ENCODE assay signal across 8 mouse cellular contexts in the genomic region with DNA sequence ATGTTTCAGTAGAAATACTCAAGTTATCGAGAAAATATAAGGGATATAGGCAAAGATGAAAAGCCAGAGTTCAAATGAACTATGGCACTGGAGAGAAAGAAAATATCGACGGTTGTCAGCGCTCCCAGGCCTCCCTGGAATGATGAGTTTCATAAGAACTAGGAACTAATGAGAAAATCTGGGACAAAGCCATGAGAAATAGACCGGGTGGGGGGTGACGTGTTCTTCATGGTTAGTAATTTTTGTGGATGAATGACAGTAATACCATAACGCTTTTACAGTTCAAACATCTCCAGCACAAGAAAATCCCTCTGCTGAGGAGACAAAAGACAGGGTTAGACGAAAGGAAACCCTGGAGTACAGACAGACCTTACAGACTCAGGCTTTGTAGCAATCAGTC. TPM values are rescaled to one million over a fixed set of nuclear protein-coding genes. Genes with fewer than 3 reads are reported as not detected.
DNase-seq lines count a peak whose midpoint lies in the region; ATAC-seq lines count a peak whose summit lies in the region.

No protein-coding gene starts in this region.

- no peak overlapping the region for H3K27ac ChIP-seq in heart, embryonic 14.5 days (replicated peaks in 1 of 2; ENCODE audit: control insufficient read depth in 1 of 2, insufficient read depth in 1 of 2, low read depth in 2 of 2, low read length in 2 of 2)
- no peak overlapping the region for H3K27ac ChIP-seq in hindbrain, embryonic 12.5 days
- H3K27ac ChIP-seq in midbrain, embryonic 12.5 days (replicated peaks): no peak overlapping the region

- H3K27me3 ChIP-seq in heart, embryonic 14.5 days (ENCODE audit: control insufficient read depth, insufficient read depth, low read length): no peaks in the 10 kb centered on the region
- no peaks in the 10 kb centered on the region for H3K27me3 ChIP-seq in hindbrain, embryonic 12.5 days
- no peaks in the 10 kb centered on the region for H3K27me3 ChIP-seq in midbrain, embryonic 12.5 days

- peak overlapping the region; percentile 80 to 84; a peak in 3 of 4 replicates for H3K4me3 ChIP-seq in heart, embryonic 14.5 days (ENCODE audit: control insufficient read depth in 1 of 2, insufficient read depth in 1 of 2, low read depth in 1 of 2, low read length in 2 of 2)
- H3K4me3 ChIP-seq in hindbrain, embryonic 12.5 days: peak overlapping the region; percentile 71
- peak overlapping the region; percentile 90 for H3K4me3 ChIP-seq in midbrain, embryonic 12.5 days

- ATAC-seq in heart, embryonic 14.5 days (ENCODE audit: insufficient number of reproducible peaks, insufficient read depth, low FRiP score, low read depth): no peak
- no peak for ATAC-seq in hindbrain, embryonic 12.5 days (ENCODE audit: low FRiP score)
- ATAC-seq in midbrain, embryonic 12.5 days (ENCODE audit: low FRiP score, low read depth): no peak
- no peak for ATAC-seq in cerebellum, adult (ENCODE audit: insufficient number of reproducible peaks, low FRiP score, low TSS enrichment)

- H3K4me2 ChIP-seq in heart, embryonic 14.5 days (ENCODE audit: low read length): peak overlapping the region; percentile 83
- H3K4me2 ChIP-seq in hindbrain, embryonic 12.5 days (replicated peaks): peak overlapping the region; percentile 61
- peak overlapping the region; percentile 72 for H3K4me2 ChIP-seq in midbrain, embryonic 12.5 days (replicated peaks)

- WGBS in heart, embryonic 14.5 days: 54% methylated on average over 8 of the region's 8 CpGs
- 50% methylated on average over 8 of the region's 8 CpGs for WGBS in hindbrain, embryonic 12.5 days
- 43% methylated on average over 8 of the region's 8 CpGs for WGBS in midbrain, embryonic 12.5 days

- H3K9ac ChIP-seq in heart, embryonic 14.5 days (ENCODE audit: low read length): peak overlapping the region; percentile 81
- peak overlapping the region; percentile 76 for H3K9ac ChIP-seq in hindbrain, embryonic 12.5 days
- peak overlapping the region; percentile 86 for H3K9ac ChIP-seq in midbrain, embryonic 12.5 days (replicated peaks)

- intact Hi-C loops in heart, postnatal 10 days (cut with DNase I): loop anchor here (2.0 kb wide), 1 partner anchor 21 kb away; no protein-coding TSS in a partner anchor

- no peaks in the 10 kb centered on the region for H3K9me3 ChIP-seq in heart, embryonic 14.5 days (ENCODE audit: control insufficient read depth, low read length)
- no peaks in the 10 kb centered on the region for H3K9me3 ChIP-seq in hindbrain, embryonic 12.5 days (replicated peaks)
- H3K9me3 ChIP-seq in midbrain, embryonic 12.5 days: no peaks in the 10 kb centered on the region

- H3K4me1 ChIP-seq in heart, embryonic 14.5 days (ENCODE audit: control insufficient read depth in 2 of 2, insufficient read depth in 2 of 2, low read length in 2 of 2): 0 out of 4 replicates have a peak, but pooled peaks cover 0 to 11% of the 10 kb centered on the region in 2 experiments
- H3K4me1 ChIP-seq in hindbrain, embryonic 12.5 days: peaks cover 14% of the 10 kb centered on the region
- peaks cover 14% of the 10 kb centered on the region for H3K4me1 ChIP-seq in midbrain, embryonic 12.5 days

- peaks cover 46% of the 10 kb centered on the region for H3K36me3 ChIP-seq in heart, embryonic 14.5 days (ENCODE audit: control insufficient read depth, insufficient read depth, low read length)
- peaks cover 42% of the 10 kb centered on the region for H3K36me3 ChIP-seq in hindbrain, embryonic 12.5 days
- peaks cover 50% of the 10 kb centered on the region for H3K36me3 ChIP-seq in midbrain, embryonic 12.5 days

- no peak for DNase-seq in heart, postnatal 10 days
- peak; percentile 61 for DNase-seq in Muller cell, postnatal 12 days (ENCODE audit: inconsistent ontology term)
- no peak for DNase-seq in cerebellum, adult 11-12 months
- no peak for DNase-seq in thymus, postnatal 14 days

RNA-seq across cellular contexts. Expression of a gene that starts 1.1 kb away (rescaled TPM):
- polyA plus RNA-seq in heart, embryonic 14.5 days (2014; fragmentation: Nextera tagmentation; extraction: Ambion mirVana): 62.1 and 63.1 TPM in 2 replicates
- total RNA-seq in heart, postnatal 10 days (2021): 10 to 100 TPM; 19.4 to 22.9 TPM
- polyA plus RNA-seq in hindbrain, embryonic 12.5 days (2016; fragmentation: Nextera tagmentation; extraction: Ambion mirVana): 210 and 212 TPM in 2 replicates
- 279 and 292 TPM in 2 replicates for polyA plus RNA-seq in midbrain, embryonic 12.5 days (2016; fragmentation: Nextera tagmentation; extraction: Ambion mirVana)

RNA-seq across cellular contexts. Expression of a gene that starts 22.6 kb away (rescaled TPM):
- 27.8 and 31.0 TPM in 2 replicates for polyA plus RNA-seq in heart, embryonic 14.5 days (2014; fragmentation: Nextera tagmentation; extraction: Ambion mirVana)
- total RNA-seq in heart, postnatal 10 days (2021): 10 to 100 TPM; 64.0 to 66.9 TPM
- 84.7 and 86.0 TPM in 2 replicates for polyA plus RNA-seq in hindbrain, embryonic 12.5 days (2016; fragmentation: Nextera tagmentation; extraction: Ambion mirVana)
- polyA plus RNA-seq in midbrain, embryonic 12.5 days (2016; fragmentation: Nextera tagmentation; extraction: Ambion mirVana): 78.7 and 80.0 TPM in 2 replicates

RNA-seq across cellular contexts. Expression of a gene that starts 56.2 kb away (rescaled TPM):
- 6.4 and 7.6 TPM in 2 replicates for polyA plus RNA-seq in heart, embryonic 14.5 days (2014; fragmentation: Nextera tagmentation; extraction: Ambion mirVana)
- 10 to 100 TPM; 15.2 to 15.9 TPM for total RNA-seq in heart, postnatal 10 days (2021)
- 13.8 and 13.9 TPM in 2 replicates for polyA plus RNA-seq in hindbrain, embryonic 12.5 days (2016; fragmentation: Nextera tagmentation; extraction: Ambion mirVana)
- polyA plus RNA-seq in midbrain, embryonic 12.5 days (2016; fragmentation: Nextera tagmentation; extraction: Ambion mirVana): 12.8 and 15.0 TPM in 2 replicates

RNA-seq across cellular contexts. Expression of a gene that starts 56.5 kb away (rescaled TPM):
- 9.9 and 10.6 TPM in 2 replicates for polyA plus RNA-seq in heart, embryonic 14.5 days (2014; fragmentation: Nextera tagmentation; extraction: Ambion mirVana)
- total RNA-seq in heart, postnatal 10 days (2021): 1 to 10 TPM; 7.3 to 7.8 TPM
- 26.7 and 27.6 TPM in 2 replicates for polyA plus RNA-seq in hindbrain, embryonic 12.5 days (2016; fragmentation: Nextera tagmentation; extraction: Ambion mirVana)
- polyA plus RNA-seq in midbrain, embryonic 12.5 days (2016; fragmentation: Nextera tagmentation; extraction: Ambion mirVana): 28.4 and 28.6 TPM in 2 replicates
